Mouse (Mus musculus) hindbrain, embryonic 16.5 days (tissue): ENCODE measurements around the gene Ankrd55. TPM values are rescaled to one million over a fixed set of nuclear protein-coding genes. Genes with fewer than 3 reads are reported as not detected.
A peak's percentile ranks its signal among the peaks of the same experiment; 100 is the strongest.

Source experiments
- ATAC-seq: fragments of 200-750 bp; cut with Nextera tagmentation; 2 replicates; pipeline ENCODE4 v1.8.0; 2017; ENCODE audit warnings: moderate TSS enrichment, moderate library complexity
- H3K27ac ChIP-seq: fragments of 300-500 bp; sonication (generic); 2 replicates; pipeline ENCODE4 v1.5.1; 2014; ENCODE audit warnings: low read depth, mild to moderate bottlenecking, control low read depth, low read length, moderate library complexity
- H3K27me3 ChIP-seq: fragments of 300-500 bp; sonication (generic); replicated peaks from 2 replicates; pipeline ENCODE4 v1.6.1; 2014; ENCODE audit warnings: low read length; ENCODE audit not compliant: control insufficient read depth, insufficient read depth
- H3K36me3 ChIP-seq: fragments of 300-500 bp; sonication (generic); 2 replicates; pipeline ENCODE4 v1.6.1; 2014; ENCODE audit warnings: mild to moderate bottlenecking, low read length, moderate library complexity, mixed read lengths; ENCODE audit not compliant: control insufficient read depth, insufficient read depth
- H3K4me1 ChIP-seq: fragments of 300-500 bp; sonication (generic); 2 replicates; pipeline ENCODE4 v1.6.1; 2014; ENCODE audit warnings: low read depth, low read length; ENCODE audit not compliant: control insufficient read depth, insufficient read depth
- H3K4me2 ChIP-seq: fragments of 300-500 bp; sonication (generic); 2 replicates; pipeline ENCODE4 v1.6.1; 2014; ENCODE audit warnings: mild to moderate bottlenecking, low read length, control low read depth, moderate library complexity
- H3K4me3 ChIP-seq: fragments of 300-500 bp; sonication (generic); 2 replicates; pipeline ENCODE4 v1.5.1; 2014; ENCODE audit warnings: mild to moderate bottlenecking, low read length, control low read depth, moderate library complexity
- H3K9ac ChIP-seq: fragments of 300-500 bp; sonication (generic); 2 replicates; pipeline ENCODE4 v1.6.1; 2014; ENCODE audit warnings: low read depth, mild to moderate bottlenecking, control low read depth, low read length, moderate library complexity
- H3K9me3 ChIP-seq: fragments of 300-500 bp; sonication (generic); 2 replicates; pipeline ENCODE4 v1.6.1; 2014; ENCODE audit warnings: mild to moderate bottlenecking, low read length, moderate library complexity; ENCODE audit not compliant: control insufficient read depth
- WGBS: fragments of 180-500 bp; shearing (Covaris S2); extraction: QIAGEN DNeasy Blood & Tissue Kit; methylation state at CpG from one replicate; pipeline ENCODE4 v1.1.7; 2014; 5-methylcytosine and 5-hydroxymethylcytosine counted together
- polyA plus RNA-seq: library from polyadenylated mRNA; unstranded; fragments of >200 nt; fragmentation: Nextera tagmentation; extraction: Ambion mirVana; gene quantifications from 2 replicates; pipeline ENCODE4 v1.2.1, GENCODE M21; 2015

Ankrd55 gene
- polyA plus RNA-seq, 1 experiment from 2014 or later: 12.6 TPM

DNA sequence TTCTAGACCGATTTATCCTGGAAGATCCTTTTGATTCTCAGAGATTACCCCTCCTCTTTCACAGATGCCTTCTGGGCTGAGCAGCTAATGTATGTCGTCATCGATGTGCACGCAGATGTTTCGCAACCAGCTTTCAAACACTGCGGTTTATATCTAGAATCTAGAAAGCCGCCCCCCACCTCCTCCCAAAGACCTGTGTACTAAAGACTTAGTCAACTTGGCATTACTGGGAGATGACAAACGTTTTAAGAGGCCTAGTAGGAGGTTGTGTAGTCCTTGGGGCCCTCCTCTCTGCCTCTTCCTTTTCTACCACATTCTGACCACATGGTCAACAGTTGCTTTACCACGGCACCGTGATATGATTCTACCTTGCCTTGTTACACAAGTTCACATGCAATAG lies 29.8 kb upstream of the Ankrd55 start:
- no peak overlapping the region for H3K4me3 ChIP-seq
- no peaks in the 10 kb centered on the region for H3K9me3 ChIP-seq
- 88% methylated on average over 10 of the region's 10 CpGs for WGBS
- no peak for ATAC-seq
- H3K36me3 ChIP-seq: no peaks in the 10 kb centered on the region
- no peaks in the 10 kb centered on the region for H3K27me3 ChIP-seq
- H3K4me1 ChIP-seq: no peaks in the 10 kb centered on the region
- H3K27ac ChIP-seq: no peak overlapping the region
- H3K4me2 ChIP-seq: no peak overlapping the region
- no peak overlapping the region for H3K9ac ChIP-seq

DNA sequence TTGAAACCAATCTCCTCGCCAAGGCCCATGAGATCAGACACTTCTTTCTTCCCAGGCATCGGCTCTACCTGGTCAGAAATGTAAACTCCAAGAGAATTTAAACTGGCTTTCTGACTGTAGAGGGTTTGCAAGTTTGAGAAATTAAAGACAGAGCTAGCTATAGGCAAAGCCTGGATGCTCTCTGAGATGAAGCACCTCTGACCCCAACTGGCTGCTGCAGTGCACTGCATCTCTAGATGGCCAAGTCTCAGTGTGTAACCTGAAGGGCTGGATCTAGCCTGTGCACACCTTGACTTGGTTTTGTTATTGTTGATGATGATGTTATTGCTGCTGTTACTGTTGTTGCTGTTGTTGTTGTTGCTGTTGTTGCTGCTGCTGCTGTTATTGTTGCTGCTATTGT lies 28.9 kb upstream of the Ankrd55 start:
- WGBS: 56% methylated on average over 2 of the region's 2 CpGs
- H3K4me2 ChIP-seq: no peak overlapping the region
- H3K4me1 ChIP-seq: no peaks in the 10 kb centered on the region

DNA sequence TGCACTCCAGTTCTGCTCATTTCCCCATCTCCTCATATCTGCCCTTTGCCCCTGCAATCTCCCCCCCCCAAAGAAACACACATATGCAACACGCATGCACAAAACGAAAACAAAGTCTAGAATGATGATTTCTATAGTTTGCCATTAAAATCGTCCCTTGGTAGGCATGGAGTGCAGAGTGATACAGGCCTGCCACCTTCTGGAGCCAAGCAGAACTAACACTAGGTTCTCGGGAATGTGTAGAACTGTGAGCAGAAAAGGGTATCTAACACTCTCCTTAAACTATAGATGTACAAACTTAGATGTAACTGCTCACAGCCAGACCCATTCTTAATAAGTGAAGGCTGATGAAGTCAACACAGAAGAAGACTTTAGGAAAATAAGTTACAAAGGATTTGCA lies 23.6 kb upstream of the Ankrd55 start:
- H3K27me3 ChIP-seq: no peaks in the 10 kb centered on the region
- H3K4me2 ChIP-seq: no peak overlapping the region
- H3K36me3 ChIP-seq: no peaks in the 10 kb centered on the region
- H3K9me3 ChIP-seq: no peaks in the 10 kb centered on the region
- peak; percentile 84 for ATAC-seq
- no peaks in the 10 kb centered on the region for H3K4me1 ChIP-seq
- no peak overlapping the region for H3K4me3 ChIP-seq
- WGBS: 14% methylated on average over 4 of the region's 4 CpGs
- no peak overlapping the region for H3K9ac ChIP-seq
- H3K27ac ChIP-seq: no peak overlapping the region

More for the DNA sequence above, 28.9 kb upstream of the Ankrd55 start:
- Histone ChIP-seq H3K36me3 (no peaks in the 10 kb centered on the region), H3K9ac (no peak overlapping the region), H3K27me3 (no peaks in the 10 kb centered on the region), H3K4me3 (no peak overlapping the region), H3K9me3 (no peaks in the 10 kb centered on the region), H3K27ac (no peak overlapping the region)
- ATAC-seq: peak; percentile 95

DNA sequence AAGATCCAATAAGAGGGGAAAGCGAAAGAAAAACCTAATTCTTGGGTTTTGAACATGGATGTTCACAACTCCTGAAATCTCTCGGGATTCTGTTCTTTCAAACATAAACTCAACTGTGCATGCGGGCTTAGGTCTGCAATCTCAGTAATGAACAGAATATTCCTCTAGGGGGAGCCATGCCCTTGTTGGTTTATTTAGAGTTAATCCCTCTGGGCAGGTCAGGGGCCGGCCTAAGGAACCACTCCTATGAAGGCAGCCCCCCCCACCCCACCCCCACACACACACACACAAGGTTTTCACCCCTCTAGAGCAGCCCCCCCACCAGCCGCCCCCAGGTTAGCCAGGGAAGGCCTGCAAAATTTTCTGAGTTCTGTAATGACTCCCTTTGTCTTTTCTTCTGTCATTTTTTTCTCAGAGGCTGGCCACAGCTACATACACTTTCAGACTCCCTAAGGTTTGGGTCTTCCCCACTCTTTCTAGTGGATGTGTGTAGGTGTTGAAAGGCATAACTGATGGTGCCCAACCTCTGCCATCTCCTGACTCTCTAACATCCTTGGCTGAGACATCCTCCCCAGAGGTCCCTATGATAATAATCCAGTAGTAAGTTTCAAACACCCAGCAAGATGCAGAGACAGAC lies 16.2 kb upstream of the Ankrd55 start:
- no peak for ATAC-seq
- no peak overlapping the region for H3K27ac ChIP-seq
- no peak overlapping the region for H3K4me3 ChIP-seq
- no peaks in the 10 kb centered on the region for H3K27me3 ChIP-seq
- no peaks in the 10 kb centered on the region for H3K4me1 ChIP-seq
- H3K36me3 ChIP-seq: no peaks in the 10 kb centered on the region
- 18% methylated on average over 5 of the region's 5 CpGs for WGBS
- no peaks in the 10 kb centered on the region for H3K9me3 ChIP-seq
- H3K4me2 ChIP-seq: no peak overlapping the region
- no peak overlapping the region for H3K9ac ChIP-seq

DNA sequence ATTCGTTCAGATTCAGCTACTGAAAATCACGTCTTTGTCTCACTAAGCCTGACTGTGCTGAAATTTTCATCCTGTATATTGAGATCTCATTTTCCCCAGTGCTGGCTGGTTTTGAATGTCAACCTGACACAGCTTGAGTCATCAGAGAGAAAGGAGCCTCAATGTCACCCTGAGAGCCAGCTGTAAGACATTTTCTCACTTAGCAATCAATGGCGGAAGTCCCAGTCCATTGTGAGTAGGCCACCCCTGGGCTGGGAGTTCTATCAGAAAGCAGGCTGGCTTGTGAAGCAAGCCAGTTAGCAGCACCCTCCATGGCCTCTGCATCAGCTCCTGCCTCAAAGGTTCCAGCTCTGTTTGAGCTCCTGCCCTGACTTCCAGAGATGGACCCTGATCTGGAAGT lies 13.6 kb upstream of the Ankrd55 start:
- WGBS: 71% methylated on average over 3 of the region's 3 CpGs
- ATAC-seq: no peak
- no peaks in the 10 kb centered on the region for H3K4me1 ChIP-seq
- no peaks in the 10 kb centered on the region for H3K36me3 ChIP-seq
- H3K9ac ChIP-seq: no peak overlapping the region
- no peak overlapping the region for H3K4me2 ChIP-seq
- H3K27ac ChIP-seq: no peak overlapping the region
- no peaks in the 10 kb centered on the region for H3K27me3 ChIP-seq
- H3K4me3 ChIP-seq: no peak overlapping the region
- H3K9me3 ChIP-seq: no peaks in the 10 kb centered on the region

DNA sequence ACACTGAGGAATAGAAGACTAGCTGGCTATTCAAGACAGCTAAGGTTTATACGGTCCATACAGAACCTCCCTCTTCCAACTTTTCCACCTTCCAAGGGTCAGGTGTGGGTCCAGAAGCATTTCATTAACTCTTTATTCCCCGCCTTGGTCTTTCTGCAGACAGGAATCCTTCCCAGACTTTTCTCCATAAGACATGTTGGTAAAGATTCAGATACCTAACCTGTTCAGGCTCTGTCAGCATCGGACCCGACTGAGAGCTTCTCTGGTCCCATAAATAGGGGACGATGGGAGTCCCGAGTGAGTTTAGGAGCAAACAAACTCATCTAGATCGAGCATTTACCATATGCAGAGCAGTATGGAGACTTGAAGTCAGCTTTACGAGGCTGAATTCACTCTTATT lies 12.3 kb upstream of the Ankrd55 start:
- H3K4me2 ChIP-seq: no peak overlapping the region
- 90% methylated on average over 8 of the region's 8 CpGs for WGBS
- no peak overlapping the region for H3K27ac ChIP-seq
- H3K9me3 ChIP-seq: no peaks in the 10 kb centered on the region
- no peak for ATAC-seq
- H3K36me3 ChIP-seq: no peaks in the 10 kb centered on the region
- H3K27me3 ChIP-seq: no peaks in the 10 kb centered on the region
- H3K4me3 ChIP-seq: no peak overlapping the region
- H3K4me1 ChIP-seq: no peaks in the 10 kb centered on the region
- H3K9ac ChIP-seq: no peak overlapping the region

DNA sequence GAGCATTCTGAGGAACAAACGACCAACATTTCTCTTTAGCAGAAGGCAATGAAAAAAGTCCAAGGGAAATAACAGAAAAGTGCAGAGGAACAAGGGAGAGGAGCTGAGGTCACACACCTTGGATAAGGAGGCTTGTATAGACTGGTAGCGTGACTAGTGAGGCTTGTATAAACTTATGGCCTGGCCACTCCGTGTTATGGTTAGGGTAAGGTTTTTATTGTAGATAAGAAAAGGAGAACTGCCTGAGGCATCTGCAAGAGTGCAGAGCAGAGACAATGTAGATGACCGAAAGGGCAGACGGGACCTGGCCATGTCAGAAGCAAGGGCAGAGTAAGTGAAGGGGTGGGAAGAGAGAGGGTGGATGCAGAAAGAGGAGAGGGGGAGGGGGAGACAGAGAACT lies 10.7 kb upstream of the Ankrd55 start:
- WGBS: 90% methylated on average over 5 of the region's 5 CpGs
- no peak for ATAC-seq

DNA sequence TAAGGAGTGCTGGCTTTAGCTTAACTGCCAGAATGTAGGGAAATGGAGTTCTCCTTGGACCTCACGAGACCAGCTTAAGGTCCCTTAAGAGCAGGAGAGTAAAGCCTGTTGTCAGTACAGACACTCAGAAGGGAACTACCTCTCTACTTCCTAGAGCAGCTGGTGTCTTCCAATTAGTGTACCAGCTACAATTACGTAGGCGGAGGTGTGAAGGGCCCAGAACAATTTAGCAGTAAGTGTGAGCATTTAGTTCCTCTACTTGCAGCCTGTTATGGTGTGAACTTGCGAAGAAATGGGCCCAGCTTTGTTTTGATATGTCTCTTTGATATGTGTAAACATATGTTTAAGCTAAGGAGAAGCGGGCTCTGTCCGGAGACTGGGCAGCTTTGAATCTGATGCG lies 10.0 kb upstream of the Ankrd55 start:
- H3K9ac ChIP-seq: no peak overlapping the region
- H3K27me3 ChIP-seq: no peaks in the 10 kb centered on the region
- no peaks in the 10 kb centered on the region for H3K36me3 ChIP-seq
- no peak overlapping the region for H3K4me3 ChIP-seq
- WGBS: 85% methylated on average over 7 of the region's 7 CpGs
- ATAC-seq: no peak
- H3K9me3 ChIP-seq: no peaks in the 10 kb centered on the region
- H3K4me1 ChIP-seq: no peaks in the 10 kb centered on the region
- no peak overlapping the region for H3K27ac ChIP-seq
- H3K4me2 ChIP-seq: no peak overlapping the region

More for the DNA sequence above, 10.7 kb upstream of the Ankrd55 start:
- Histone ChIP-seq H3K4me1 (no peaks in the 10 kb centered on the region), H3K4me2 (no peak overlapping the region), H3K9ac (no peak overlapping the region), H3K9me3 (no peaks in the 10 kb centered on the region), H3K27me3 (no peaks in the 10 kb centered on the region), H3K36me3 (no peaks in the 10 kb centered on the region), H3K4me3 (no peak overlapping the region), H3K27ac (no peak overlapping the region)

DNA sequence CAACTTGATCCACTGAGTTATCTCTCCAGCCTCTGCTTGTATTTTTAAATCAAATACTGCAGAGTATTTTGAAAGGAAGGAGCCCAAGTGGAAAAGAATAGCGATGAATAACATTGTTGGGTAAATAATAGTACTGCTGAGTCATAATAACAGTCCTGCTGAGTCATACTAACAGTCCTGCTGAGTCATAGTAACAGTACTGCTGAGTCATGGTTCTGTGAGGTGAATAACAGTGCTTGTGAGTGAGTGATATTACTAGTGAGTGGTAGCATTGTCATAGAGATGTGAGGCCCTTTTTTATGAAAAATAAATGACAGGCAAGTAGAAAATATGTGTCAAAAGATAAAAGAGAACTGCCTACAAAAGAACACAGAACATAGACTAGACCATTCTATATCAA lies 1.1 kb upstream of the Ankrd55 start:
- H3K4me3 ChIP-seq: no peak overlapping the region
- H3K27me3 ChIP-seq: no peaks in the 10 kb centered on the region
- no peaks in the 10 kb centered on the region for H3K36me3 ChIP-seq
- H3K4me2 ChIP-seq: no peak overlapping the region
- no peak overlapping the region for H3K27ac ChIP-seq
- H3K9ac ChIP-seq: no peak overlapping the region
- peaks cover 11% of the 10 kb centered on the region for H3K4me1 ChIP-seq
- no peak for ATAC-seq
- H3K9me3 ChIP-seq: peaks cover 2% of the 10 kb centered on the region; the same call in 1 of the 2 replicates
- 73% methylated on average over 1 of the region's 1 CpGs for WGBS
